Mouse (Mus musculus) ES-E14 (cell line): ENCODE data around the gene Klhl35.

Experiments used
- CHD2 ChIP-seq: IDR thresholded peaks from 2 replicates; pipeline ENCODE4 v1.6.1; 2014; ENCODE audit warnings: mild to moderate bottlenecking, low read depth, low read length, inconsistent platforms
- MAFK ChIP-seq: IDR thresholded peaks from 2 replicates; pipeline ENCODE4 v1.6.1; 2014; ENCODE audit warnings: mild to moderate bottlenecking, low read depth, low read length, inconsistent platforms; ENCODE audit not compliant: insufficient read depth
- ZC3H11A ChIP-seq: IDR thresholded peaks from 2 replicates; pipeline ENCODE4 v1.6.1; 2012; ENCODE audit warnings: low read depth, mild to moderate bottlenecking, inconsistent platforms, low read length, borderline replicate concordance
- ZNF384 ChIP-seq: IDR thresholded peaks from 2 replicates; pipeline ENCODE4 v1.6.1; 2012; ENCODE audit warnings: low read depth, low read length, inconsistent platforms

GRCm38 (mm10) chr7:99459888-99460652, 5.7 kb upstream of the Klhl35 start:
- TF ChIP-seq ZNF384 (no peak), MAFK (no peak), ZC3H11A (no peak), CHD2 (no peak)
